Mouse (Mus musculus): Measurements from ENCODE around the gene Clic4. TPM values are rescaled to one million over a fixed set of nuclear protein-coding genes. Genes with fewer than 3 reads are reported as not detected.
"Not testable (repeated sequence)": the region's sequence is repeated elsewhere in the genome, so short reads cannot be mapped to it uniquely, and the experiment has no call there.

The Clic4 gene
- polyA plus RNA-seq, 1 experiment from 2014 or later = 49.2 TPM

- no peaks in the 10 kb centered on the region for H3K36me3 ChIP-seq (ENCODE audit: control insufficient read depth, insufficient read depth, low read length)
- no peak overlapping the region for H3K9ac ChIP-seq (ENCODE audit: low read depth, low read length)
- no peak for ATAC-seq
- WGBS = 54% methylated on average over 8 of the region's 8 CpGs
- H3K27ac ChIP-seq (ENCODE audit: low read length) = no peak overlapping the region
- H3K4me2 ChIP-seq (ENCODE audit: low read length) = no peak overlapping the region
- no peak overlapping the region for H3K4me3 ChIP-seq (ENCODE audit: low read depth, low read length)
- H3K9me3 ChIP-seq (replicated peaks; ENCODE audit: control insufficient read depth, low read length, poor library complexity, severe bottlenecking) = no peaks in the 10 kb centered on the region
- no peaks in the 10 kb centered on the region for H3K4me1 ChIP-seq (ENCODE audit: control insufficient read depth, insufficient read depth, low read length)
- no peaks in the 10 kb centered on the region for H3K27me3 ChIP-seq (ENCODE audit: control insufficient read depth, insufficient read depth, low read depth, low read length)
Measured at GRCm38 (mm10) chr4:135285436-135285835, 12.8 kb upstream of the Clic4 start.

GRCm38 (mm10) chr4:135283875-135284274, 11.3 kb upstream of the Clic4 start:
- no peak overlapping the region for H3K4me2 ChIP-seq (ENCODE audit: low read length)

GRCm38 (mm10) chr4:135283417-135283816, 10.8 kb upstream of the Clic4 start:
- no peaks in the 10 kb centered on the region for H3K36me3 ChIP-seq (ENCODE audit: control insufficient read depth, insufficient read depth, low read length)
- H3K9ac ChIP-seq (ENCODE audit: low read depth, low read length) = no peak overlapping the region
- no peak overlapping the region for H3K4me2 ChIP-seq (ENCODE audit: low read length)
- ATAC-seq = no peak
- H3K9me3 ChIP-seq (replicated peaks; ENCODE audit: control insufficient read depth, low read length, poor library complexity, severe bottlenecking) = no peaks in the 10 kb centered on the region
- no peak overlapping the region for H3K27ac ChIP-seq (ENCODE audit: low read length)
- no peaks in the 10 kb centered on the region for H3K4me1 ChIP-seq (ENCODE audit: control insufficient read depth, insufficient read depth, low read length)
- no peak overlapping the region for H3K4me3 ChIP-seq (ENCODE audit: low read depth, low read length)
- WGBS = 90% methylated on average over 4 of the region's 4 CpGs
- no peaks in the 10 kb centered on the region for H3K27me3 ChIP-seq (ENCODE audit: control insufficient read depth, insufficient read depth, low read depth, low read length)

More at GRCm38 (mm10) chr4:135283875-135284274, 11.3 kb upstream of the Clic4 start:
- Histone ChIP-seq H3K36me3 (ENCODE audit: control insufficient read depth, insufficient read depth, low read length) (no peaks in the 10 kb centered on the region), H3K9ac (ENCODE audit: low read depth, low read length) (no peak overlapping the region), H3K4me3 (ENCODE audit: low read depth, low read length) (no peak overlapping the region), H3K27me3 (ENCODE audit: control insufficient read depth, insufficient read depth, low read depth, low read length) (no peaks in the 10 kb centered on the region), H3K27ac (ENCODE audit: low read length) (no peak overlapping the region), H3K4me1 (ENCODE audit: control insufficient read depth, insufficient read depth, low read length) (no peaks in the 10 kb centered on the region), H3K9me3 (replicated peaks; ENCODE audit: control insufficient read depth, low read length, poor library complexity, severe bottlenecking) (no peaks in the 10 kb centered on the region)
- ATAC-seq = no peak
- 88% methylated on average over 7 of the region's 7 CpGs for WGBS

GRCm38 (mm10) chr4:135282651-135283290, 10.2 kb upstream of the Clic4 start:
- WGBS = 65% methylated on average over 13 of the region's 13 CpGs
- no peaks in the 10 kb centered on the region for H3K27me3 ChIP-seq (ENCODE audit: control insufficient read depth, insufficient read depth, low read depth, low read length)
- H3K9ac ChIP-seq (ENCODE audit: low read depth, low read length) = no peak overlapping the region
- H3K27ac ChIP-seq (ENCODE audit: low read length) = no peak overlapping the region
- no peak overlapping the region for H3K4me3 ChIP-seq (ENCODE audit: low read depth, low read length)
- no peaks in the 10 kb centered on the region for H3K4me1 ChIP-seq (ENCODE audit: control insufficient read depth, insufficient read depth, low read length)
- no peaks in the 10 kb centered on the region for H3K9me3 ChIP-seq (replicated peaks; ENCODE audit: control insufficient read depth, low read length, poor library complexity, severe bottlenecking)
- no peaks in the 10 kb centered on the region for H3K36me3 ChIP-seq (ENCODE audit: control insufficient read depth, insufficient read depth, low read length)
- no peak for ATAC-seq
- no peak overlapping the region for H3K4me2 ChIP-seq (ENCODE audit: low read length)

- 74% methylated on average over 2 of the region's 2 CpGs for WGBS
Measured at GRCm38 (mm10) chr4:135280016-135280415, 7.4 kb upstream of the Clic4 start.

GRCm38 (mm10) chr4:135276681-135277379, 4.2 kb upstream of the Clic4 start:
- Histone ChIP-seq H3K27ac (ENCODE audit: low read length) (no peak overlapping the region), H3K4me3 (ENCODE audit: low read depth, low read length) (no peak overlapping the region), H3K9me3 (replicated peaks; ENCODE audit: control insufficient read depth, low read length, poor library complexity, severe bottlenecking) (no peaks in the 10 kb centered on the region), H3K36me3 (ENCODE audit: control insufficient read depth, insufficient read depth, low read length) (no peaks in the 10 kb centered on the region), H3K27me3 (ENCODE audit: control insufficient read depth, insufficient read depth, low read depth, low read length) (peaks cover 3% of the 10 kb centered on the region; the same call in 1 of the 2 replicates), H3K4me2 (ENCODE audit: low read length) (no peak overlapping the region), H3K4me1 (ENCODE audit: control insufficient read depth, insufficient read depth, low read length) (no peaks in the 10 kb centered on the region), H3K9ac (ENCODE audit: low read depth, low read length) (no peak overlapping the region)
- WGBS = 78% methylated on average over 4 of the region's 4 CpGs
- ATAC-seq = no peak

More at GRCm38 (mm10) chr4:135280016-135280415, 7.4 kb upstream of the Clic4 start:
- not testable (repeated sequence) for H3K27ac ChIP-seq (ENCODE audit: low read length); H3K4me3 ChIP-seq (ENCODE audit: low read depth, low read length); ATAC-seq; H3K9me3 ChIP-seq (replicated peaks; ENCODE audit: control insufficient read depth, low read length, poor library complexity, severe bottlenecking); H3K36me3 ChIP-seq (ENCODE audit: control insufficient read depth, insufficient read depth, low read length); H3K9ac ChIP-seq (ENCODE audit: low read depth, low read length); H3K27me3 ChIP-seq (ENCODE audit: control insufficient read depth, insufficient read depth, low read depth, low read length); H3K4me1 ChIP-seq (ENCODE audit: control insufficient read depth, insufficient read depth, low read length); H3K4me2 ChIP-seq (ENCODE audit: low read length)

- H3K27ac ChIP-seq (ENCODE audit: low read length) = no peak overlapping the region
- peaks cover 17% of the 10 kb centered on the region for H3K4me1 ChIP-seq (ENCODE audit: control insufficient read depth, insufficient read depth, low read length)
- no peak overlapping the region for H3K9ac ChIP-seq (ENCODE audit: low read depth, low read length)
- no peak overlapping the region for H3K4me3 ChIP-seq (ENCODE audit: low read depth, low read length)
- peaks cover 3% of the 10 kb centered on the region; the same call in 1 of the 2 replicates for H3K27me3 ChIP-seq (ENCODE audit: control insufficient read depth, insufficient read depth, low read depth, low read length)
- no peaks in the 10 kb centered on the region for H3K36me3 ChIP-seq (ENCODE audit: control insufficient read depth, insufficient read depth, low read length)
- H3K4me2 ChIP-seq (ENCODE audit: low read length) = no peak overlapping the region
- ATAC-seq = no peak
- WGBS = 73% methylated on average over 7 of the region's 7 CpGs
- H3K9me3 ChIP-seq (replicated peaks; ENCODE audit: control insufficient read depth, low read length, poor library complexity, severe bottlenecking) = no peaks in the 10 kb centered on the region
Measured at GRCm38 (mm10) chr4:135274761-135275160, 2.1 kb upstream of the Clic4 start.

GRCm38 (mm10) chr4:135273307-135273682, 681 bp upstream of the Clic4 start:
- H3K9me3 ChIP-seq (replicated peaks; ENCODE audit: control insufficient read depth, low read length, poor library complexity, severe bottlenecking) = no peaks in the 10 kb centered on the region
- H3K36me3 ChIP-seq (ENCODE audit: control insufficient read depth, insufficient read depth, low read length) = no peaks in the 10 kb centered on the region
- 3% methylated on average over 17 of the region's 17 CpGs for WGBS
- peaks cover 21% of the 10 kb centered on the region for H3K4me1 ChIP-seq (ENCODE audit: control insufficient read depth, insufficient read depth, low read length)
- H3K4me3 ChIP-seq (ENCODE audit: low read depth, low read length) = peak overlapping the region; percentile 91
- H3K27ac ChIP-seq (ENCODE audit: low read length) = no peak overlapping the region
- peaks cover 3% of the 10 kb centered on the region; the same call in 1 of the 2 replicates for H3K27me3 ChIP-seq (ENCODE audit: control insufficient read depth, insufficient read depth, low read depth, low read length)
- no peak for ATAC-seq
- H3K9ac ChIP-seq (ENCODE audit: low read depth, low read length) = no peak overlapping the region; the same call in 1 of the 2 replicates
- H3K4me2 ChIP-seq (ENCODE audit: low read length) = peak overlapping the region; percentile 92
